In genomic region chr15:31619521-31619920, GRCm38 (mm10) we compare ENCODE assay signal across 12 mouse cellular contexts. TPM values are rescaled to one million over a fixed set of nuclear protein-coding genes. Genes with fewer than 3 reads are reported as not detected.
DNase-seq lines count a peak whose midpoint lies in the region; TF ChIP-seq lines count a peak whose summit lies in the region.
"Had no signal": no experiment of that assay in that cellular context is flagged by ENCODE, and none has a peak within 500 bp of the region (broad histone marks: within the 10 kb centered on the region; RNA-seq: fewer than 3 reads in every experiment).

No protein-coding gene starts in this region.

- 0 out of 2 replicates have a peak, but pooled peaks have one; percentile 3 for TF ChIP-seq CTCF in heart, adult 2 months (IDR thresholded peaks at IDR 0.05)

- 93% methylated on average over 8 of the region's 8 CpGs for WGBS in heart, adult 2 months

- H3K4me1 ChIP-seq in heart, adult 2 months (ENCODE audit: control insufficient read depth, insufficient read depth, low read length): no peaks in the 10 kb centered on the region
- H3K4me1 ChIP-seq: embryonic facial prominence, embryonic 12.5 days; forebrain, embryonic 12.5 days; liver, embryonic 15.5 days had no signal

- no peaks in the 10 kb centered on the region; the same call in 1 of the 2 replicates for H3K36me3 ChIP-seq in heart, adult 2 months (ENCODE audit: control insufficient read depth, insufficient read depth, low read length)
- H3K36me3 ChIP-seq in splenic B cell, adult 2 months (ENCODE audit: control insufficient read depth, insufficient read depth, low read length, poor library complexity, severe bottlenecking): no peaks in the 10 kb centered on the region

- no peak overlapping the region for H3K4me3 ChIP-seq in heart, adult 2 months
- H3K4me3 ChIP-seq: embryonic facial prominence, embryonic 12.5 days; forebrain, embryonic 12.5 days; liver, embryonic 15.5 days had no signal

- TF ChIP-seq EP300 in heart, adult 2 months (IDR thresholded peaks at IDR 0.05; ENCODE audit: insufficient read depth, low read depth, low read length): no peak

- no peak for DNase-seq in heart, adult 2 months
- no peak for DNase-seq in heart, postnatal 36 days
- peak; percentile 48 to 63 for DNase-seq in layer of hippocampus, postnatal 10 days (ENCODE audit: low spot score in 2 of 2)
- DNase-seq in layer of hippocampus, adult 8-10 months (ENCODE audit: low spot score in 2 of 2): no peak
- peak; percentile 13 for DNase-seq in retina, embryonic 14.5 days (ENCODE audit: low spot score)
- DNase-seq in retina, postnatal 1 day: no peak
- DNase-seq in splenic B cell, adult 2 months (ENCODE audit: low read depth, low spot score): peak; percentile 55
- DNase-seq: gastrocnemius, postnatal 14 days had no signal

- H3K79me2 ChIP-seq in heart, adult 2 months (replicated peaks; ENCODE audit: control insufficient read depth, insufficient read depth, low read length): no peaks in the 10 kb centered on the region

- intact Hi-C loops in heart, adult 2 months (cut with DNase I): loop anchor here (10.0 kb wide), 1 partner anchor 1145 kb away; no protein-coding TSS in a partner anchor
- intact Hi-C loops in heart, postnatal 36 days (cut with DNase I): loop anchor here (10.0 kb wide), 1 partner anchor 1105 kb away; no protein-coding TSS in a partner anchor

- no peak overlapping the region for H3K27ac ChIP-seq in heart, adult 2 months
- H3K27ac ChIP-seq: embryonic facial prominence, embryonic 12.5 days; forebrain, embryonic 12.5 days; liver, embryonic 15.5 days had no signal

- TF ChIP-seq POLR2A in heart, adult 2 months (IDR thresholded peaks at IDR 0.05; ENCODE audit: insufficient read depth, low read depth, low read length): no peak

- no peak overlapping the region for H3K9ac ChIP-seq in heart, adult 2 months (ENCODE audit: low read depth, low read length)
- H3K9ac ChIP-seq: embryonic facial prominence, embryonic 12.5 days; forebrain, embryonic 12.5 days; liver, embryonic 15.5 days had no signal

- H3K27me3 ChIP-seq in heart, adult 2 months (ENCODE audit: control insufficient read depth, insufficient read depth, low read length): no peaks in the 10 kb centered on the region
- no peaks in the 10 kb centered on the region for H3K27me3 ChIP-seq in splenic B cell, adult 2 months (ENCODE audit: control insufficient read depth, insufficient read depth, low read length, poor library complexity, severe bottlenecking)
- H3K27me3 ChIP-seq: embryonic facial prominence, embryonic 12.5 days; forebrain, embryonic 12.5 days; liver, embryonic 15.5 days had no signal

RNA-seq across cellular contexts. Expression of gene Fam173b, which starts 17.9 kb away (rescaled TPM):
- 10 to 100 TPM; 20.0 to 22.4 TPM for total RNA-seq in heart, adult 2 months (2021)
- 11.2 and 17.1 TPM in 2 replicates for polyA plus RNA-seq in heart, adult 2 months (2012; rRNA removed)
- total RNA-seq in heart, postnatal 36 days (2021): 10 to 100 TPM; 15.3 to 20.4 TPM
- 10 to 100 TPM; 10.0 to 11.9 TPM for total RNA-seq in layer of hippocampus, postnatal 10 days (2021)
- total RNA-seq in layer of hippocampus, adult 8-10 months (2022): 10 to 100 TPM; 11.4 to 16.8 (median 11.5) TPM

RNA-seq across cellular contexts. Expression of gene Cct5, which starts 17.9 kb away (rescaled TPM):
- total RNA-seq in heart, adult 2 months (2021): 100 to 1,000 TPM; 131 to 146 TPM
- 64.3 and 112 TPM in 2 replicates for polyA plus RNA-seq in heart, adult 2 months (2012; rRNA removed)
- 100 to 1,000 TPM; 148 to 149 TPM for total RNA-seq in heart, postnatal 36 days (2021)
- 100 to 1,000 TPM; 250 to 267 TPM for total RNA-seq in layer of hippocampus, postnatal 10 days (2021)
- 100 to 1,000 TPM; 206 to 227 (median 219) TPM for total RNA-seq in layer of hippocampus, adult 8-10 months (2022)

RNA-seq across cellular contexts. Expression of gene Cmbl, which starts 54.3 kb away (rescaled TPM):
- 10 to 100 TPM; 27.1 to 30.7 TPM for total RNA-seq in heart, adult 2 months (2021)
- polyA plus RNA-seq in heart, adult 2 months (2012; rRNA removed): 49.6 and 70.3 TPM in 2 replicates
- total RNA-seq in heart, postnatal 36 days (2021): 10 to 100 TPM; 36.4 to 38.8 TPM
- total RNA-seq in layer of hippocampus, postnatal 10 days (2021): 10 to 100 TPM; 15.2 to 16.3 TPM
- total RNA-seq in layer of hippocampus, adult 8-10 months (2022): 10 to 100 TPM; 17.4 to 21.0 (median 19.4) TPM
- total RNA-seq: monocyte, adult 5-6 weeks had no signal

Comparison
In these comparisons a context has a peak if more than half of its experiments do, and no peak if none do; other contexts are left out.
1. DNase-seq: peak in layer of hippocampus, postnatal 10 days (2 of 2), retina, embryonic 14.5 days (single experiment) and splenic B cell, adult 2 months (single experiment); none in heart, adult 2 months (0 of 2), heart, postnatal 36 days (0 of 2), layer of hippocampus, adult 8-10 months (0 of 2) and retina, postnatal 1 day (single experiment).